Mouse (Mus musculus) cortical plate, adult 2 months (tissue): ENCODE measurements around the gene Mms19.

Experiments used
- CTCF ChIP-seq: fragments of 200-500 bp; IDR thresholded peaks from 2 replicates; pipeline ENCODE4 v1.5.1; 2011; ENCODE audit warnings: mild to moderate bottlenecking, control low read depth, low read length; ENCODE audit not compliant: insufficient read depth; ENCODE audit errors: extremely low read depth
- POLR2A ChIP-seq: fragments of 200-500 bp; IDR thresholded peaks from 2 replicates; pipeline ENCODE4 v1.6.1; 2011; ENCODE audit warnings: mild to moderate bottlenecking, low read length, control low read depth; ENCODE audit not compliant: insufficient read depth; ENCODE audit errors: extremely low read depth

- no peak for TF ChIP-seq POLR2A
- TF ChIP-seq CTCF = no peak
Observed at GRCm38 (mm10) chr19:42011123-42011522, 30.2 kb upstream of the Mms19 start.
